Mouse (Mus musculus): Measurements from ENCODE around the gene Rras2.

Gene Rras2

DNA sequence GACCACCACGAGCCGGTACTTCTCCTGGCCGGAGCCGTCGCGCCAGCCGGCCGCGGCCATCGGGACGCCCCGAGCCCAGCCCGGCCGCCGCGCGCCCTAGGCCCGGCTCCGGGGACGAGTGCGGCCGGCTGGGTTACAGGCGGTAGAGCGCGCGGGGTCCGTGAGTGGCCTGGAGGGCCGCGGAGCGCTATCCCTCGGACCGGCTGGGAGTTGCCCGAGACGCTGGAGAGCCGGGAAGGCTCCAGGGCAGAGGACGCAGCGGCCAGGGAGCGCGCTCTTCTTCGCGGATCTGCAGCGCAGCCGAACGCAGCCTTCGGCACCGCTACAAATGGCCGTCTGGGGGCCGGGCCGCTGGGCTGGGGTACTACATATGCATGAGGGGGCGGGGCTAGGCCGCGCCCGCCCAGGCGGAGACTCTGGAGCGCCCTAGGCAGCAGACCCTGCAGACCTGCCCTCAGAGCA, at the start of gene Rras2:
TSS of gene Rras2 (minus strand) at position 338 of the 462 bp plus-strand sequence.
- peak; percentile 46 for DNase-seq (ENCODE audit: low spot score)

DNA sequence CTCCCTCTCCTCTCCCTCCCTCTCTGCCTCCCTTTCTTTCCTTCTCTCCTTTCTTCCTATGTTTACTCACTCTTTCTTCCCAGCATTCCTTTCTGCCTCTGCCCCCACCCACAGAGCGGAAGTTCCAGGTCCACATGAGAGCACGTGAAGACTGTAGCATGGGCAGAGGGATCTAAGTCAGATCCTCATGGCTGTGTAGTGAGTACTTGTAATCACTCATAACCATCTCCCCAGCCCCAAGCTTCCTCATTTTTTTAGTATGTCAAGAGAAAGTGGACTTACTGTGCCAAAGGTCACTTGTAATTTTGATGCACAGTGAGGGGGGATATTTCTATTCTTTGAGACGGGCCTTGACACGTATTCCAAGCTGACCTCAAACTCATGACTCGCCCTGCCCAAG, 45.4 kb upstream of the Rras2 start:
- DNase-seq (ENCODE audit: low spot score) = no peak

DNA sequence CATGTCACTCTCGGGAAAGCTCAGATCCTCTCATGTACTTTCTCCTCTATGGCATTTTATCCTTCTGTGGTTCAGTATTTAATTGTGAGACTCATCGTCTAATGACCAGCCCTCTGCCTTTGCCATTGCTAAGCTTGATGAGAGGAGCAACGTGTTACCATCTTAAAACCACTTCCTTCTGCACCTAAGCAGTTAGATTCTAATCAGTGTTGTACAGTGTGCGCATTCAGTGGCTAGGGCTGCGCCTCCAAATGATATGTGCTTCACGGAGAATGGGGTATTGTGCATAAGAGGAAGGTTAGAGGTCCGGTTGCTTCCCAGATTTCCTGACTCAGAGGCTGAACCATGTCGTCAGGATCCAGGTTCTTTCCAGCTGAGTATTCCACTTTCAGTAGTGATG, 43.5 kb upstream of the Rras2 start:
- DNase-seq (ENCODE audit: low spot score) = no peak

DNA sequence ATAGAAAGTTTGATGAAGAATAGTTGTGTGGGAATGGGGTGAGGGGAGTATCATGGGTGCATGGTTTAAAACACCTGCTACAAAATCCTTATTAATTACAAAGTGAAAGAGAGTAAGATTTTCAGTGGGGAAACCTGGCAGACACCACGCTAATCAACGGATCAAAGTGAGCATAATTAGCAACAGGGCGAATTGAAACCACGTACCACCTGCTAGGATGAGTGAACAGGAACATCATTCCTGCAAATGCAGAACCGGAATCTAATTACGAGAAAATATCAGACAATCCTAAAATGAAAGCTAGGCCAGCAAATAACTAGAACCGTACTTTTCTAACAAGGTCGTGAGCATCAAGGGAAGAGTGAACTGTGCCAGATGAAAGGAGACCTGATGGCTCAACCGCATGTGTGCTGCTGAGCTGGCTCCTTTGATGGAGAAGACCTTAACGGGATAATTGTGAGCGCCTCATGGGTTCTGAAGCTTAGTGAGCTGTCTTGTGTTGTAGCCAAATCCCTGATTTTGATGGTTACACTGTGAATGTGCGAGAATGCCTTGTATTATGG, 40.2 kb upstream of the Rras2 start:
- DNase-seq (ENCODE audit: low spot score) = no peak

DNA sequence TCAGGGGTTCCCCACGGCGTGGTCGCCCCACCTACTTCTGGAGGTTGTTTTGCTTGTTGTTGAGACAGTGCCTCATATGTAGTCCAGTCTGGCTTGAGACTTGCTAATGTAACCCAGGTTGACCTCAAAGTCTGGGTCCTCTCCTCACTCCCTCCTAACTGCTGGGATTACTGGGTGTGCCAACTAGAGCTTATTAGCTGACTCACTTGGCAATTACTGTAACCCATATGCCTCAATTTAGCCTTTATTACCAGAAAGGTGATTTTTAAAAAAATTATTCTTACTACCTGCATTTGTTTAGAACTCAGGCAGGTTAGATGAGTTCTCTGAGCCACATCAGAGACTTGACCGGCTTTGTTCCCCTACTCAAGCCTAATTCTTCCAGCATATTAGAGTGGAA, 38.8 kb upstream of the Rras2 start:
- DNase-seq (ENCODE audit: low spot score) = no peak

DNA sequence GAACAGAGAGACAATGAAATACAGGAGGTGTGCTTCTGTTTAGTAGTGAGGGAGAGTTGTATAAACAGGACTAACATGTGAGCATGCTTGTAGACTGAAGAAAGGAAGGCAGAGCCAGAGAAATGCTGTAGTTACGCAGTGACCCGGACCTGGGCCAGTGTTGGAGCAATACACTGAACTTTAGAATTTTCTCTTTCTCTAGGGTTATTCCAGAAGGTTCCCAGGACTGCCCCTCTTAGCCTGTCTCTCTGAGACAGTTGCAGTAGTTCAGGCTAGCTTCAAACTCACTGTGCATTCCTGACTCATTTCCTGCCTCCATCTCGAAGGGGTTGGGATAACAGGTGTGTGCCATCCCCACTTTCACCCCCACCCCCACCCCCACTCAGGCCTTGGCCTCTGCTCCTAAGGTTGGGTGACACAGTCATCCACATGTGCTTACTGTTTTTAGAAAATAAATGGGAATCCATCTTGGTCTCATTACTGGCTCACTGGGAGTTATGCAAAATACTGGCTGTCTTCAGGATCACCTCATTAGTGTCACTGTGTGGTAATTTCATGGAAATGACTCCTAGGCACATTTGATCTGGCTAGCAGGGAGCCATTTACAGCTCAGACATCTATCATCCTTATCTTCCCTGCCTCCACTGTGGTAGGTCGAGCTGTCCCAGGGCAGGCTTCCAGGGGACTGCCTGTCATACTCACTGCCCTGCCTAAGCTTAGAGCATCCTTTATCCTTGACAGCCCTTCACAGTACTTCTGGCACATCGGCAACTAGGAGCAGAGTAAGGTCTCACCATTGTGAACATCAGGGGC, 37.7 kb upstream of the Rras2 start:
- no peak for DNase-seq (ENCODE audit: low spot score)

DNA sequence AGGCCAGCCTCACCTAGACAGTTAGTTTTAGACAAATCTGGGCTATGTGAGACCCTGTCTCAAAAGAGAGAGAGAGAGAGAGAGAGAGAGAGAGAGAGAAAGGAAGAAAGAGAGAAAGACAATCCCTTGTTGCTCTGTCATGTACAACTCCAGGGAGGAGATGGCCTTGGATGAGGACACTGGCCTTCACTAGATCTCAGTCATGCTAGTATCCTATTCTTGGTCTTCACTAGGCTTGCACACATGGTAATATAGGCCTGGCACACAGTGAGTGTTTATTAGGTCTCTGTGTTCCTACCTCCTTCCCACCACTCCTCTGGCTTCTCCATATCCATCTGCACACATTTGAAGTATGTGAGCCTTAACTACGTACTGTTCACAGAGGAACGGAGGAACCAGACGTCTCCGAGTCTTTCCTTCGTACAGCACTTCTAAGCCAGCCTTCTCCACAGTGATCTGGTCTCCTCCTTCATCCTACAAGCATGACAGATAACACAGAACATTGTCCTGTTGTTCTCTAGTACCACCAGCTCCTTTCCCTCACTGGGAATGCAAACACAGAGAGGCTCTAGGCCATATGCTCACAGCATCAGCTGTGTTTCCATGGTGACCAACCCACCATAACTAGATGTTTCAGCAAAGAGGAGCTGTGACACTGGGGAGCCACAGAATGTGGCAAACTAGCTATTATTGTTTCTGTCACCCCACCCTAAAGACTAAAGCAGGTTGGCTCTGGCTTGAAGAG, 33.6 kb upstream of the Rras2 start:
- DNase-seq (ENCODE audit: low spot score) = no peak

DNA sequence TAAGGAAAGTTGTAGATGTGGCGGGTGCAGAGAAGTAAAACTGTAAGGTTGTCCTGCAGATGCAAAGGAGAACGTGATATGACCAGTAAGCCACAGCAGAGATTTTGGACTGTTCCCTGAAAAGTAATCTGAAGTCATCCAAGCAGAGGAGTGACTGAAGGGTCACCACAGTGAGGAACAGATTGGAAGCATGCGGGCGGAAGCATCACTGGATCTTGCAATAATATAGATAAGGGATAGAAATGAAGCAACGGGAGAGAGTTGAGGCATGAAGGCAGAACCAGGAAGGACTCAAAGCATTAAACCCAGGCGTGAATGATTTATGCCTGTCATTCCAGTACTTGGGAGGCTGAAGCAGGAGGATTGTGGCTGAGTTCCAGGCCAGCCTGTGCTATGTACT, 32.0 kb upstream of the Rras2 start:
- no peak for DNase-seq (ENCODE audit: low spot score)

DNA sequence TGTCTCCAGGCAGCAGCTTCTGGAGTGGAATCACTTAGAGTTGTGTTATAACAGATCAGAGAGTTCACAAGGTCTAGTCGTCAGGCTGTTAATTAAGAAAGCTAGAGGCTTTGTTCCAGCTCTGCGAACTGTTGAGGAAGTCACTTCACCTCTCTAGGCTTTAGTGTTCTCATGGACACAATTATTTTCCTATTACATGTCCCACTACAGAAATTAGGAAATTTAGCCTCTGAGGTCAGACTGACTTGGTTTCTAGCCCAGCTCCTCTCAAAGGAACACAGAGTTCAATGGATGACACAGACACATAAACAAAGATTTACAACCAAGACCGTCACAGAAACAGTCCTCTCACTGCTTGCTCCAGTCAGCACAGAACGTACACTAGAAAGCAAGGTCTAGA, 31.6 kb upstream of the Rras2 start:
- DNase-seq (ENCODE audit: low spot score) = no peak

DNA sequence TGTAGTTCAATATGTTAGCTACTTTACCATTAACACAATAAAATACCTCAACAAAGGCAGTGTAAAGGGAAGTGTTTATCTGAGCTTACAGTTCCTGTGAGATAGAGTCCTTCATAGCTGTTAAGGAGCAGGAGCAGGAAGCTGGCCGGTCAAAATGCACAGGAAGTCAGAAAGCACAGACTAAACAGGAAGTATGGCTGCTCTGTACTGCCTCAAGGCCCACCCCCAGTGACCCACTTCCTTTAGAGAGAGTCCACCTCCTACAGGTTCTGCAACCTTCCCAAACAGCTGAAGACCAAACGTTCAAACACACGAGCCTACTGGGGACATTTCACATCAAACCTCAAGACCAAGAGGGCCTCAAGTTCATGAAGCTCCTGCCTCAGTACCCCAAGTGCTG, 28.3 kb upstream of the Rras2 start:
- DNase-seq (ENCODE audit: low spot score) = no peak

DNA sequence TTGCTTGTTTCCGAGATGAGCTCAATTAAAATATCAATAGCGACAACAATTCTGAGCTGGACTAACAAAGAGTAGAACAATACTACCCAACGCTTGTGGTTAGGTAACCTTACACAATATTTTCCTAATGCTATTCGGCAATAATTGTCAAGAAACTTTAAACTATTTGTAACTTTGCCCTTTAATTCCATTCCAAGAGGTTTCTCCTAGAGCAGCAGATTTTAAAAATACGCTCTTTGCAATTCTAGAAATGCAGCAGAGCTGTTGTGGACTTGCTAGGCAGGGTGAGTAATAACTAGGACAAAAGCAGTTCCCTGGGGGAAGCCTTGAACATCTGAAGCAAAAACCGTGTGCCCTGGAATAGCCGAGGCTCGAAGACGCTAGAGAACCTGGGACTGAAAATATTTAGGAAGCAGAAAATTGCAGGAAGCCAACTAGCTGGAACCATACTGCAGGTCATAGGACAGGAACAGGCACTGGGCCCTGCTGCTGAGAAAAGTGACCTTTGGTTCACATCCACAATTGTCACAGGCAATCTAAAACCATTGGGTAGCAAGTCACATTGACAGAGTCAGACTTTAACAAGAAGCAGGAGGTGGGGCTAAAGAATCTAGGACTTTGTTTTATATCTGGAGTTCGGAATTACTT, 24.7 kb upstream of the Rras2 start:
- DNase-seq (ENCODE audit: low spot score) = no peak

DNA sequence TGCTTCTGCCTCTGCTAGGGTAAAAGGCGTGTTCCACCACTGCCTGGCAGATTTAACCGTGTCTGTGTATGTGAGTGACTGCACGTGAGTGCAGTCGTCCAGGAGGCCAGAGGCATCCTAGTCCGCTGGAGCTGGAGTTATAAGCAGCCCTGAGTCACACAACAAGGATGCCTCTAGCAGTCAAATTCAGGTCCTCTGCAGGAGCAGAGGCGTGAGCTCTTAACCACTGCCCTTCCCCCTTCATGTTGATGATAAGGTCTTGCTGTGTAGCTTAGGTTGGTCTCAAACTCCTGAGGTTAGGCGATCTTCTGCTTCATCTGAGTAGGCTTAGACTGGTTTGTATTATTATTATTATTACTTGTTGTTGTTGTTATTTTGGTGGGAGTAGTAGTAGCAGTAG, 22.4 kb upstream of the Rras2 start:
- DNase-seq (ENCODE audit: low spot score) = no peak

DNA sequence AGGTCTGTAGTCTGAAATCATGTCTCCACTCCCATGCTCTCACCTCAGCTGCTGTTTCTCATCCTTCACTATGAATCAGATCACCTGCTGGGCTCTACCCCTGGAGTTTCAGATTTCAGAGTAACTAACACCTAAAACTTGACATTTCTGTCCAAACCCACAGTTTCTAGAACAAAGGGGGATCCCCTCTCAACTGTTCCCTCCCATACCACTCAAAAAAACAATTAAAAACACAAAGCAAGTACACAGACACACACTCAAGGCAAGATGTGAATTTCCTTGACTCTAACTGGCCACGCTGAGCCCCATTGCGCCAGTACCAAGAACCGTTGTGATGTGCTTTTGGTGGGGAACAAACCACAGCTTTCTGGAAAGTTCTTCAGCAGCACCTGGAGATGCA, 21.8 kb upstream of the Rras2 start:
- DNase-seq (ENCODE audit: low spot score) = no peak

DNA sequence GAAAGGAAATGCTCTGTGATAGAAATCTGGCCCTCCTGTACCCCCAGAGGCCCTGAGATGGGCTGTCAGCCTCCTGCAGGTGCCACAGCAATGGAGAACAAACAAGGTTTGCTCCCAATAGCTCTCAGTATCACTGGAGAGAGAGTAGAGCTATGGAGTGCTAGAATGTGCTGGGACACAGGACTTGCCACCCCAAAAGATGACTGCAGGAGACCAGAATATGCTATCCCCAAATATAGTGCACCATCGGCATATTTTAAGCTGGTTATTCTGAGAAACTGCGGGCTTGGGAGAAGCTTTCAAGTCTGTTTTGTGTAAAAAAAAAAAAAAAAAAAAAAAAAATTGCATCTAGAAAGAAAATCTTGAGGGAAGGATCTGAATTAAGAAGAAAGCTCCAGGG, 20.7 kb upstream of the Rras2 start:
- no peak for DNase-seq (ENCODE audit: low spot score)

DNA sequence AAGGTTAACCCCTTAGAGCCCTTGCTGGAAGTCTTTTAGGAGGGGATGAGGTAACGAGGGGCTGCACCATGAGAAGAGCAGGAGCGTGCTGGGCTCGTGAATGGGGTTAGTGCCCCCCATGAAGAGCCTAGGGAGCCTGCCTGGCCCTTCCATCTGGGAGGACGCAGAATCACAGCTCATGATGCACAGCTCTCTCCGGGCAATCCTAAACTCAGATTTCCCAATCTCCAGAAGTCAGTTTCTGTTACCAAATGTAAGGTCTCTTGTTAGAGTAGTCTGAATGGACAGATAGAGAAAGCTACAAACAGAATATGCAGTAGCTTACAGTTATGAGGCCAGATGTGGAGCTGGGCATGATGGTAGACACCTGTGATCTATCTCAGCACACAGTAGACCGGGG, 17.6 kb upstream of the Rras2 start:
- no peak for DNase-seq (ENCODE audit: low spot score)

DNA sequence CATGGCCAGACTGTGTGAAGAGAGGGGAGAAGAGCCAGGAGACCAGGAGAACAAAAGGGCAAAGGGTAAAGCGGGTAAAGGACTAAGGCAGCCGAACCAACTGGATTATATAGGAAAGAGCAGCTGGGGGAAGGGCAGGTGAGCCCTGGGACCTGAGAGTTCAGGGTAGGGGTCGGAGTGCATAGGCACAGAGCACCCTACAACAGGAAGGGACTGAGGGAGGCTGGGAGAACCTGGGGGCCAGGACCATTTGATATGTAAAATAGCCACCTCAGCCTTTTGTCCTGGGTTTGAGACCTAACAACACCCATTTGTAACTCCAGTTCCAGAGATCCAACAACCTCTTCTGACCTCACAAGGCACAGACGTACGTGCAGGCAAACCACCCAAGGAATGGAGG, 16.4 kb upstream of the Rras2 start:
- no peak for DNase-seq (ENCODE audit: low spot score)

DNA sequence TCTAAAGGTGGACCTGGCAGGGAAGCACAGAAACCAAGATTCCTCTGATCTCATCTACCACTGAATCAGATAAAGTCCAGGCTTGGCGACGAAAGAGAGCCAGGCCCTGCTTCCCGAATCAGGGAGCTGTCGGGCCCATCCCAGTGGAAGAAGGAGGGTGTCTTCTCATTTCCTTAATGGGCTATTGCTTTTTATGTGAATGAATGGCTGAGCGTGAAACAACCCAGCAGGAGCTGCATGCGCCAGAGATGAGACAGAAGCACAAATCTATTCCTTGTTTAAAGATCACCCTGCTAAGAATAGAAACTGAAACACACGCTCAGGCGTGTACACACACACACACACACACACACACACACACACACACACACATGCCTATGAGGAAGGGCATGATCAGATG, 14.7 kb upstream of the Rras2 start:
- no peak for DNase-seq (ENCODE audit: low spot score)

DNA sequence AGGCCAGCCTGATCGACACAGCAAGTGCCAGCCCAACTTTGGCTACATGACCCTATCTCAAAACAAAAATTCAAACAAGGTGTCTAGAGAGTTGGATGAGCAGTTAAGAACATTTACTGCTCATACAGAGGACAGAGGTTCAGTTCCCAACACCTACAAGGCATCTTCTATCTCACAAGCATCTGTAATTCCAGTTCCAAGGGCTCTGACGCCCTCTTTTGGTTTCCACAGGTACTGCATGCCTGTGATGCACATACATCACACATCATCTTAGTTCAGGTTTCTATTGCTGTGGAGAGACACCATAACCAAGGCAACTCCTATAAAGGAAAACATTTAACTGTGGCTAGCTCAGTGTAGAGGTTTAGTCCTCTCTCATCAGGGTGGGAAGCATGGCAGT, 11.7 kb upstream of the Rras2 start:
- no peak for DNase-seq (ENCODE audit: low spot score)

DNA sequence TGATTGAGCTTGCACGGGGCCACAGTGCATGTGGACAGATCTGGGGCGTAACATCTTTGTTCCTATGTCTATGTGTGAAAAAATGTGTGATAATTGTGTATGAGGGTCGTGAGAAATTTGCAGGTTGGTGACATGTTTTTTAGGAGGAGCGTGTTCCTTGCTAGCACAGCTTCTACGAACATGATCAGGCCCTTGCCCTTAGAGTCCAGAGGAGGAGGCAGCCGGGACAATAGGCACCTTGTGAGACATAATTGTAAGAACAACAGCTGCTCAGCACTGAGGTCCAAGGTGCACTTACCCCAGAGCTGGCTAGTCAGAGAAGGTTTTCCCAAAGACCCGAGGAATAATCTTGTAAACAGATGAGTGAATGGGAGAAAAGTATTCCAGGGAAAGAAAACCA, 599 bp upstream of the Rras2 start:
- DNase-seq (ENCODE audit: low spot score) = no peak

DNA sequence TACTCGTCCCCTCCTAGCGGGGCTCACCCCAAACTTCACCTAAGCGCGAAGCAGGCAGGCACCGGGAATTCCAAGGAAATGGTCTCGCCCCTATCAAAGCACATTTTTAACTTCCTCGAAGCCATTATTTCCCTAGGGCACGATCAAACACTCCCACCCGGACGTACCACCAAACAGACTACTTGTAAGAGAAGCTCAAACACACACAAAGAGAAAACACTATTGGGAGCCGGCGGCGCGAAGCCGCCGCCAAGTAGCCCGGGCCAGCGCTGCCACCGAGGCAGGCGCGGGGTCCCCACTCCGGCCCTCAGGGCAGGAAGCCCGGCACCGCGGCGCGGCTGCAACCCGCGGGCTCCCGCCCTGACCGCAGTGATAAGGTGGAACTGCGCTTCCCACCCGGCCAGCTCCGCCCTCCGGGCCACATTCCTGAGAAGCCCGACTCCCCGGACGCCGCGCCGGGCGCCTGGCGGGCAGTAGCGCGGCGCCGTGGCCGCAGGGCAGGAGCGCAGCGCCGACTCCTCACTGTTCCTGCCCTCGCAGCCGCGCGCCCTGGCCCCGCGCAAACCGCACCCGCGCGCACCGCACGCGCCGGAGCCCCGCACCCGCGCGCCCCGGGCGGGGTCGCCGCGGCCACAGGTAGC, 750 bp downstream of the Rras2 start:
- DNase-seq (ENCODE audit: low spot score) = no peak

DNA sequence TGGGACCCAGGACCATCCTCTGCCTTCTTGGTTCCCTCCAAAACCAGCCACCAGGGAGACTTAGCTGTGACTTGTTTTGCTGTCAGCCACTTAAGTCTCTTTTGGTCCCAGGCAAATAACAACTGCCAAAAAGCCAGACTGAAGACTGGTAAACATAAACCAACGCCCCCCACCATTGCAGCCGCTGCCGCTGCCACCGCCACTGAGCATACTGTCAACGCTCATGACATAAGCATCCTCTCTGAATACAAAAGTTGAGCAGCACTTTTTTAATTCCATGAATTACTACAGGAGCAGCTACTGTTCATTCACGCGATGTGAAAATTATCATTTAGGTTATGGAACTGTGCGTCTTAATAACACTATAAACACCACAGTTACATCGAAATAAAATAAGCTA, 1.6 kb downstream of the Rras2 start:
- no peak for DNase-seq (ENCODE audit: low spot score)

DNA sequence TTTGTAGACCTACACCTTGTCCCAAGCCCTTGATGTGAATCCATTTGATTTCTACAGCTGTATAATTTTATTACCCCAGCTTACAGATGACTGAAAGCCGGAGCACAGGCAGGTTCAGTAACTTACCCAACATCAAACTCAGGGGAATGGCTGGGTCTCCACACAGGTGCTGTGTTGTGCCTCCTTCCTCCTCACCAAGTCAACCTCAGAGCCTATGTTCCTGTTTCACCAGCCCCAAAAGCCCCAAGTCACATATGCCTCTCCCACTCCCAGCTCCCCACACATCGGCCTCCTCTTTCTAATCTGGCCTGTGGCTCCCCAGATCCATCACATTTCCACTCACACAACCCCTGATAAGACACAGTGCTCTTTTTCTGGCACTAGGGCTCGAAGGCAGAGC, 2.6 kb downstream of the Rras2 start:
- no peak for DNase-seq (ENCODE audit: low spot score)

Data from spleen, adult 12 weeks (tissue).